Mouse (Mus musculus): Measurements from ENCODE around the gene Sema6b.
"Not testable (repeated sequence)": the region's sequence is repeated elsewhere in the genome, so short reads cannot be mapped to it uniquely, and the experiment has no call there.

The Sema6b gene

GRCm38 (mm10) chr17:56119431-56119830, 20.7 kb downstream of the Sema6b start:
- no peak for DNase-seq (ENCODE audit: low spot score in 2 of 2)

- peak in 1 of 2 experiments; percentile 58 for DNase-seq (ENCODE audit: low spot score in 2 of 2)
These were observed 22.9 kb downstream of the Sema6b start, which contains the start of gene Plin5 for GRCm38 (mm10) chr17:56117251-56117710. Gene Plin5, minus strand, starts transcription at chr17:56117596.

DNA sequence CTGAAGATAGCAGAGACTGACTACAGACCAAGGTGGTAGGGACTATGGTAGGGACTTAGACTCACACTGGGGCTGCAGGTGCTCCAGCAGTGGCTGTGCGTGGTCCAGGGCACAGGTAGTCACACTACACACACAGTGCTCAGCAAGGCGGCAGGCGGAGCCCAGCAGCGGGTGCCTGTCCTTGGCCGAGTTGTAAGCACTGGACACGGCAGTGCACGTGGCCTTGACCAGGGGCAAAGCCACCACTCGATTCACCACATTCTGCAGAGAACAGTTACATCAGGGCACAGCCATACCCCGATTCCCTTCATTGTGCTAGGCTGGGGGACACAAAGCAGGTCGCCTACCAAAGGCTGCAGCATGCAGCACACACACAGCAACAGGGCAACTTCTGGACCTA, 23.9 kb downstream of the Sema6b start:
- no peak for DNase-seq (ENCODE audit: low spot score in 2 of 2)

DNA sequence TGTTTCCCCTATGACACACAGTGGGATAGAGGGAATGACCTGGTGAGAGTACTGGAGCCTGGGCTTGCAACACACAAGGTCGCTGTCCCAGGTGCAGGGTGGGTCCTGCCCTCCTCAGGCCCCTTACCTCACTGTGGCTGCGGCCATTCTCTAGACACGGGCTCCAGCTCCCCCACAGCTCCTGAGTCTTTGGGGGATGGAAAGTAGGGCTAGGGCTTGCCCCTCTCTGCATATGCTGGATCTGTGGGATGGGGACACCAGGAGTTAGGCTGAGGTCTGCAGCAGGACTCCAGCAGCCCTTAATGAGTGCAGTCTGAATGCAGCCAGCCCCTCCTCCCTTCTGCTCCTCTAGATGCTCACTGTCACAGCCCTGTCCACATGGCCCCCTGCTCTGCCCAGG, 27.4 kb downstream of the Sema6b start:
- no peak for DNase-seq (ENCODE audit: low spot score in 2 of 2)

GRCm38 (mm10) chr17:56111864-56112263, 28.3 kb downstream of the Sema6b start:
- no peak for DNase-seq (ENCODE audit: low spot score in 2 of 2)

- no peak for DNase-seq (ENCODE audit: low spot score in 2 of 2)
These were observed 29.1 kb downstream of the Sema6b start for GRCm38 (mm10) chr17:56111021-56111420.

- no peak for DNase-seq (ENCODE audit: low spot score in 2 of 2)
These were observed 29.6 kb downstream of the Sema6b start for GRCm38 (mm10) chr17:56110571-56110970.

DNA sequence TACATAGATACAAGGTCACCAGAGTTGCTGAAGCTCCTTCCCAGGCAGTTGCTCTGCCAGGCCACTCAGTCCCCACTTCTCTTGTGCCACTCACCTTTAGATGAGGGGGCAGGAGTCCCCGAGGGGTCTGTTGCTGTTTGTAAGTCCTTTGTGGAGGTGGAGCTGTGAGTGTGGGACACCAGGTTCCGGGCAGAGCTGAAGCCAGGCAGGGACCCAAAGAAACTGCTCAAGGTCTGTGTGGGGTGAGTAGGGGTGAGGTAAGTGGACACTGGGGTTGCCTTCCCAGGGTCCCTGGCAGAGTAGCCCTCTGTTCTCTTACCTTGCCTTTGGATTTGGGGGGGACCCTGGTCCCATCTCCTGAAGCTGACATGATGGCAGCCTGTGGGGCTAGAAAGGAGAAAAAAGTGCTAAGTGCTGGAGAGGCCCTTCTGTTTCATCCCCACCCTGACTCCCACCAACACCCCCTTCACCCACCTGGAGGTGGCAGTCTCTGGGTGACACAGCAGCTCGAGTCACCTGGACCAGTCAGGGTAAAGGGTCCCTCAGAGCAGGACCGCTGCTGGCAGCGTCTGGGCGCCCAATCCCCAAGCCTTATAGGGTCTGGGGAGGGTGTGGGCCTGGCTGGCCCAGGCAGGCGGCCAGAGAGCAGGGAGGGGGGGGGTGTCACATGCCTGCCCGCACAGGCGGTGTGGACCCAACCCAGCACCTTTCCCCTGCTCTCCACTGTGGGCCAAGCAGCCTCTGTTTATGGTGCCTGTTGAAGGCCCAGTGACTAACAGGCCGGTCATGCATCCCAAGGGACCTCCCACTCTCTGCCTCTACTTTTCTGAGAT, 30.7 kb downstream of the Sema6b start, which contains the start of gene Plin4:
TSS of gene Plin4 (minus strand) at position 585 of the 833 bp plus-strand sequence.
- peak in 1 of 2 experiments; percentile 72 for DNase-seq (ENCODE audit: low spot score in 2 of 2)

GRCm38 (mm10) chr17:56108334-56109044, 31.7 kb downstream of the Sema6b start:
- peak in 1 of 2 experiments; percentile 34 for DNase-seq (ENCODE audit: low spot score in 2 of 2)

DNA sequence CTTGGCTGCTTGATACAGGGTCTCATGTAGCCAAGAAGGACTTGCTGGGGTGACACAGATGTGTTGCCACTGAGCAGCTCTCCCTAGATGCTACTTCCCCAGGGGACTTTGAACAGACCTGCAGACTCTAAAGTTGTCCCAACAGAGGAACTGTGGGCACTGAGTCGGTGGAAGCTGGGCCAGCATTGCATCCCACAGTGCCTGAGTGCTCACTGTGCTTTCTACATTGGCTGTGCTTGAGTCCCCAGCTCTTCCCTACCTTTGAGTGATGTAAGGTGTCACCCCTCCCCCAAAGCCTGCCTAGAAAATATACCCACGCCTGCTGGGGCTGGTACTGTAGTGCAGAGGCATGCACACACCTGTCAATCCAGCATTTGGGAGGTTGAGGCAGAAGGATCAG, 32.4 kb downstream of the Sema6b start:
- DNase-seq (ENCODE audit: low spot score in 2 of 2): no peak

- no peak for DNase-seq (ENCODE audit: low spot score in 2 of 2)
These were observed 33.2 kb downstream of the Sema6b start for GRCm38 (mm10) chr17:56106981-56107380.

DNA sequence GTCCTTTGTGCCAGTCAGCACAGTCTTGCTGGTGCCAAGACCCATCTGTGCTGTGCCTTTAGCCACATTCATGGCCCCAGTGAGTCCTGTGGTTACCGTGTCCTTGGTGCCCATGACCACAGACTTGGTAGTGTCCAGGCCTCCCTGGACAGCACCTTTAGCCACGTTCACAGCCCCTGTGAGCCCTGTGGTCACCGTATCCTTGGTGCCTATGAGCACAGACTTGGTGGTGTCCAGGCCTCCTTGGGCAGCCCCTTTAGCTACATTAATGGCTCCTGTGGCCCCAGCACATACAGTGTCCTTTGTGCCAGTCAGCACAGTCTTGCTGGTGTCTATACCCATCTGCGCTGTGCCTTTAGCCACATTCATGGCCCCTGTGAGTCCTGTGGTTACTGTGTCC, 33.7 kb downstream of the Sema6b start:
- DNase-seq (ENCODE audit: low spot score in 2 of 2): not testable (repeated sequence)

GRCm38 (mm10) chr17:56104821-56105220, 35.3 kb downstream of the Sema6b start:
- not testable (repeated sequence) for DNase-seq (ENCODE audit: low spot score in 2 of 2)

DNA sequence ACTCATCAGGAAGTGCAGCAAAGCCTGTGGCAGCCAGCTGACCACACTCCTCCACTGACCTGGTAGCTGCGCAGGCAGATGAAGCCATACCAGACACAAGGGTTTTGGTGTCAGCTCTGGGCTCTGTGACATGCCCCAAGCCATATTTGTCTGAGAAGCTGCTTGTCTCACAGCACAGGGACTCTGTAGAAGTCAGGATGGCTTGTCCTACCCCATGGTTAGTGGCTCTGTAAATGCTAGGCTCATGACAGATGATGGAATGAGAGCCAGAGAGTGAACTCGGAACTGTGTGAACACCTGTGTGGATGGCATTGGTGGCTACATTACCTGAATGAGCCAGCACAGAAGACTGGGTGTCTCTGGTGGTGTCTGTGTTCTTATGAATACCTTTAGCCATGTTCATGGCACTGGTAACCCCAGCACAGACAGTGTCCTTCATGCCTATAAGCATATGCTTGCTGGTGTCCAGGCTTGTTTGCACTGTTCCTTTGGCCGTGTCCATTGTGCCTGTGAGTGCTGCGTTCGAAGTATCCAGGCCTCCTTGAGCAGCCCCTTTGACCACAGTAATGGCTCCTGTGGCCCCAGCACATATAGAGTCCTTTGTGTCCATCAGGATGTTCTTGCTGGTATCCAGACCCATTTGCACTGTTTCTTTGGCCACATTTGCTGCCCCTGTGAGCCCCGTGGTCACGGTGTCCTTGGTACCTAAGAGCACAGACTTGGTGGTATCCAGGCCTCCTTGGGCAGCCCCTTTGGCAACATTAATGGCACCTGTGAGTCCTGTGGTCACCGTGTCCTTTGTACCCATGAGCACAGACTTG, 36.5 kb downstream of the Sema6b start:
- DNase-seq (ENCODE audit: low spot score in 2 of 2): no peak

GRCm38 (mm10) chr17:56102927-56103326, 37.2 kb downstream of the Sema6b start:
- DNase-seq (ENCODE audit: low spot score in 2 of 2): no peak

DNA sequence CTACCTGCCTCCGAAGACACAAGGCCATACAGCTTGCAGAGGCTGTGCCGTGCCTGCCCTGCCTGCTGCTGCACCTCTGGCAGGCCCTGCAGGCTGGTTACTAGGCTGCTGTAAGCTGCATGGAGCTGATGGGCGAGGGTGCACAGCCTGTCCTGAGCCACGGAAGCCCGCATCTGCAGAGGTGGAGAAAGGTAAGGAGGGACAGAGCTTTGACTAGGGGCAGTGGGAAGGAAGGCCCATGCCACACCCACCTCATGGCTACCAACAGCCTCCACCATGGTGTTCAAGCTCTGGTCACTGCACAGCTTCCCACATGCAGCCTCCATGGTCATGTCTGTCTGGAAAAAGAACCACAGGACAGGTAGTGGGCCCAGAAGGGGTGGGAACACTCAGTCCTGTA, 38.0 kb downstream of the Sema6b start:
- DNase-seq (ENCODE audit: low spot score in 2 of 2): no peak

GRCm38 (mm10) chr17:56100811-56101210, 39.3 kb downstream of the Sema6b start:
- no peak for DNase-seq (ENCODE audit: low spot score in 2 of 2)

GRCm38 (mm10) chr17:56098711-56099572, 41.2 kb downstream of the Sema6b start:
- DNase-seq (ENCODE audit: low spot score in 2 of 2): no peak

DNA sequence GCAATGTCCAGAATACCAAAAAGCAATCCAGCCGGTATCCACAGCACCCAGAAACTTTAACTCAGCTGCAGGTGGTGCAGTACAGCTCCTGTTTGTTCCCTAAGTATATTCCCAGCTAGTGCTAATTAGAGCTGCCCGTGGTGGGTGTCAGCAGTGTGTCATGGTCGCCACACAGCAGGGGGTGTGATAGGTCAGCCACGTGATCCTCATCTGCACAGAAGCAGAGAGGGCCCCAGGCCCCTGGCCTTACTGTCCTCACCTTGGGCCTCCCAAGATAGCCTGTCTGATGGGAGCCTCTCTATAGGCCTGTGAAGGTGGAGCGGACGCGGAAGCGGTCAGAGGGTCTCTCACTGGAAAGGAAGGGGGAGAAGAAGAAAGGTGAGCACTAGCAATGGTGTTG, 42.0 kb downstream of the Sema6b start:
- DNase-seq (ENCODE audit: low spot score in 2 of 2): no peak

GRCm38 (mm10) chr17:56096883-56097282, 43.3 kb downstream of the Sema6b start:
- DNase-seq (ENCODE audit: low spot score in 2 of 2): no peak

DNA sequence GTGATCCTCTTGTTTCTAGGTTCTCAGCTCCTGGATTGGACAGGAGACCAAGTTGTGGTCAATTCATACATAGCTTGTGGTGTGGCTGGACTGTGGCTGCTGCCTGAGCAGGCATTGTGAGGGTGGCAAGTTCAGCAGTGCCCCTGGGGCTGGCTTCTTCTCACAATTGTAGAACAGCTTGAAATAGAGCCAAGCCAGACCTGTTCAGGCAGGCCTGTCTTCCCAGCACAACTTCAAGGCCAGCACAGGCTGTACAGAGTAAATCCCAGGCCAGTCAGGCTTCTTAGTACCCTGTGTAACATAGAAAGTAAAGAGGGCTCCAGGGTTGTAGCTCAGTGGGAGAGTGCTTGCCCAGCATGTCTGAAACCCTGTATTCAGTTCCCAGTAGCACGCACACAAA, 47.3 kb downstream of the Sema6b start:
- DNase-seq (ENCODE audit: low spot score in 2 of 2): peak; percentile 66

Data from urinary bladder, adult 18-20 months (tissue).